Mouse (Mus musculus) testis, adult 2 months (tissue): Measurements from ENCODE around the gene Il22ra1.

Source experiments
- CTCF ChIP-seq: fragments of 200-500 bp; IDR thresholded peaks from 2 replicates; pipeline ENCODE4 v1.5.1; 2012; ENCODE audit warnings: low read depth, mild to moderate bottlenecking, inconsistent platforms, low read length, moderate library complexity; ENCODE audit not compliant: control insufficient read depth, insufficient read depth, insufficient replicate concordance
- POLR2A ChIP-seq: fragments of 200-500 bp; IDR thresholded peaks from 2 replicates; pipeline ENCODE4 v1.6.1; 2012; ENCODE audit warnings: low read depth, mild to moderate bottlenecking, inconsistent platforms, low read length, moderate library complexity; ENCODE audit not compliant: control insufficient read depth

DNA sequence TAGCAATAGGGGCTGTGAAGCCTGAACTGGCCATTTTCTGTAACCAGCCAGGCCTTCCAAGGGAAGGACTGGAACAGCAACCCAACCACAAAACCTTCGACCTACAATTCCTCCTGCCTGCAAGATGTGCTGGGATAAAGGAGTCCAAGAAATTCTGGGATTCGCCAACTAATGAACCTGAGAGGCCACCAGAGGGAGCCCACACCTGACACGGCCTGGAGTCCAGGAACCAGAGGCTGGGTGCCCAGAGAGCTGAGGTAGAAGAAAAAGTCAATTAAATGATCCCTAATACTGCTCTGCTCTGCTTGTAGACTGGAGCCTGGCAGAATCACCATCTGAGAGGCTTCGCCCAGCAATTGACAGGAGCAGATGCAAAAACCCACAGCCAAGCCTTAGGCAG is 44.4 kb upstream of the Il22ra1 start:
- TF ChIP-seq POLR2A (no peak), CTCF (0 out of 2 replicates have a peak, but pooled peaks have one; percentile 3)
